In the genomic region with DNA sequence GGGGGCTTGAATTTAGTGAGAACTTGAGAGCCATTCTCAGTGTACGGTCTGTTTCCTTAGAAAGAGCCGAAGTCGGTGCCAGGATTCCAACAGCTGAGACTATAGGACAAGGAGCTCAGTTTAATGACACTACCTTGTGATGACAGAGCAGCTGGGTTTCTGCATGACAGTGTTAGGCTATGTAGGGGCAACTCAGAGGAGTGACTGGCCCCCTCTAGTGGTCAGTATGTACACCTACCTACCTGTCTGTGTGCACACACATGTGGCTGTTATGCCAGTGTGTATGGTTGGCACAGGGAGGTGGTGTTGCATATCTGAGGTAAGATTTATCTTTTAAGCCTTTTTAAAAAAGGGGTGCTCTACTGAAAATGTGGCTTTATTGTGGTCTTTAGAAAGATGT, we compare ENCODE assay signal across 7 mouse cellular contexts. TPM values are rescaled to one million over a fixed set of nuclear protein-coding genes. Genes with fewer than 3 reads are reported as not detected.
DNase-seq lines count a peak whose midpoint lies in the region; ATAC-seq lines count a peak whose summit lies in the region.

No protein-coding gene starts in this region.

- DNase-seq in 3T3-L1 (ENCODE audit: low read depth, low spot score), result peak; percentile 46
- DNase-seq in 416B (ENCODE audit: low read depth), result peak; percentile 73
- DNase-seq in kidney, postnatal 36 days, result peak; percentile 57 to 79
- peak; percentile 46 for DNase-seq in retina, postnatal 1 day
- no peak for DNase-seq in gastrocnemius, adult 18-20 months (ENCODE audit: low spot score)
- no peak for DNase-seq in cerebellum, adult 11-12 months

- peak; percentile 73 for ATAC-seq in common myeloid progenitor, adult 5-6 weeks (replicated peaks; ENCODE audit: low read depth, poor library complexity, severe bottlenecking)

RNA-seq across cellular contexts. Expression of gene Strip2, which starts 56.6 kb away (rescaled TPM):
- total RNA-seq in common myeloid progenitor, adult 5-6 weeks (2017), result 0.69 TPM in 1 of 2 replicates, not detected in the other
- total RNA-seq in gastrocnemius, adult 18-20 months (2021), result 1 to 10 TPM; 1.1 to 1.2 TPM

Comparison
In these comparisons a context has a peak if more than half of its experiments do, and no peak if none do; other contexts are left out.
1. DNase-seq: peak in 3T3-L1 (single experiment), 416B (single experiment), kidney, postnatal 36 days (2 of 2) and retina, postnatal 1 day (single experiment); none in gastrocnemius, adult 18-20 months (single experiment) and cerebellum, adult 11-12 months (single experiment).